Mouse (Mus musculus): Measurements from ENCODE around the gene Nprl3. TPM values are rescaled to one million over a fixed set of nuclear protein-coding genes. Genes with fewer than 3 reads are reported as not detected.
A peak's percentile ranks its signal among the peaks of the same experiment; 100 is the strongest.
"Not testable (repeated sequence)": the region's sequence is repeated elsewhere in the genome, so short reads cannot be mapped to it uniquely, and the experiment has no call there.

Gene Nprl3
- polyA plus RNA-seq, 1 experiment from 2014 or later, result 46.9 TPM

GRCm38 (mm10) chr11:32219287-32219686, 48.2 kb downstream of the Nprl3 start:
- no peak for ATAC-seq (ENCODE audit: low FRiP score, low read depth)
- H3K4me3 ChIP-seq, result no peak overlapping the region
- no peak overlapping the region for H3K9ac ChIP-seq
- H3K27ac ChIP-seq, result no peak overlapping the region
- peak overlapping the region; percentile 91; the same call in 1 of the 2 replicates for H3K4me2 ChIP-seq (replicated peaks)
- peaks cover 4% of the 10 kb centered on the region for H3K36me3 ChIP-seq
- 93% methylated on average over 10 of the region's 10 CpGs for WGBS
- H3K9me3 ChIP-seq, result no peaks in the 10 kb centered on the region
- H3K27me3 ChIP-seq (replicated peaks), result peaks cover 10% of the 10 kb centered on the region
- peaks cover 42% of the 10 kb centered on the region for H3K4me1 ChIP-seq

GRCm38 (mm10) chr11:32218501-32219050, 48.9 kb downstream of the Nprl3 start:
- Histone ChIP-seq H3K4me1 (peaks cover 42% of the 10 kb centered on the region), H3K27ac (no peak overlapping the region), H3K27me3 (replicated peaks) (peaks cover 10% of the 10 kb centered on the region), H3K36me3 (peaks cover 11% of the 10 kb centered on the region), H3K4me2 (replicated peaks) (no peak overlapping the region), H3K9ac (no peak overlapping the region), H3K4me3 (no peak overlapping the region), H3K9me3 (no peaks in the 10 kb centered on the region)
- no peak for ATAC-seq (ENCODE audit: low FRiP score, low read depth)
- 54% methylated on average over 6 of the region's 6 CpGs for WGBS

DNA sequence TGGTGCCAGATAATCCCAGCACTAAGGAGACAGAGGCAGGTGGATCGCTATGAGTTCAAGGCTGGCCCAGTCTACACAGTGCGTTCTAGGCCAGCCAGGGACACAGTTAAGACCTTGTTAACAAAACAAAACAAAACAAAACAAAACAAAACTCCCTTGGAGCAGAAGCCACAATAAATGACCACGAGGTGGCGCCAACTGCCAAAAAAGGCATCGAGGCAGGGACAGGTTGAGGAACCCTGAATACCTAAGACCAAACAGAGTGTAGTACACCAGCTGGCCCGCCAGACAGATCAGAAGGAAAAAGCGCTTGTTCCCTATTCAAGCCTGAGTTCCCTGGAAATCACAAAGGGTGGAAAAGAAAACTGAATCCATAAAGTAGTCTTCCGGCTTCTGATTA, 50.7 kb downstream of the Nprl3 start:
- Histone ChIP-seq H3K9ac (no peak overlapping the region), H3K27ac (no peak overlapping the region), H3K27me3 (replicated peaks) (no peaks in the 10 kb centered on the region), H3K4me3 (no peak overlapping the region), H3K9me3 (no peaks in the 10 kb centered on the region), H3K36me3 (peaks cover 28% of the 10 kb centered on the region), H3K4me1 (peaks cover 30% of the 10 kb centered on the region), H3K4me2 (replicated peaks) (no peak overlapping the region)
- no peak for ATAC-seq (ENCODE audit: low FRiP score, low read depth)
- WGBS, result 28% methylated on average over 8 of the region's 8 CpGs

GRCm38 (mm10) chr11:32215372-32216162, 51.9 kb downstream of the Nprl3 start:
- peaks cover 17% of the 10 kb centered on the region for H3K4me1 ChIP-seq
- no peaks in the 10 kb centered on the region for H3K9me3 ChIP-seq
- H3K36me3 ChIP-seq, result peaks cover 35% of the 10 kb centered on the region
- H3K4me2 ChIP-seq (replicated peaks), result no peak overlapping the region
- H3K4me3 ChIP-seq, result no peak overlapping the region
- H3K27me3 ChIP-seq (replicated peaks), result no peaks in the 10 kb centered on the region
- 93% methylated on average over 18 of the region's 18 CpGs for WGBS
- H3K9ac ChIP-seq, result 0 out of 2 replicates have a peak overlapping the region, but pooled peaks have one; percentile 18
- H3K27ac ChIP-seq, result no peak overlapping the region
- no peak for ATAC-seq (ENCODE audit: low FRiP score, low read depth)

DNA sequence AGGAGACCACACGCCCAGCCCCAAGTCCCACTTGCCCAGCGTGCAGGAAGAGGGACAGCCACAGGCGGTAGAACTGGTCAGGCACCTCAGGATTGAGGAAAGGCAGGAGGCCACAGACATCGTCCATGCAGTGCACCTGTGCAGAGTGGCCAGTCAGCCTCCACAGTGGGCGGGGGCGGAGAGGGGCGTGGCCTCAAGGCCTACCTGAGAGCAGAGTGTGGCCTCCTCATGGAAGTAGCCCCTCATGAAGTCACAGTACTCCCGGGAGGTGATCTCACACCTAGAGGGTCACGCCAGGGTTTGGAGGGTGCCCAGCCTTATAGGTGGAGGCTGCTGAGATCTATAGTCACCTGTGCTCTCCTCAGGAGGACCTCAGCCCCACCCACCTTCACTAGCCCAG, 56.9 kb downstream of the Nprl3 start:
- H3K36me3 ChIP-seq, result peaks cover 68% of the 10 kb centered on the region
- no peak overlapping the region for H3K9ac ChIP-seq
- H3K4me1 ChIP-seq, result peaks cover 9% of the 10 kb centered on the region
- 89% methylated on average over 9 of the region's 9 CpGs for WGBS
- H3K27me3 ChIP-seq (replicated peaks), result no peaks in the 10 kb centered on the region
- no peak for ATAC-seq (ENCODE audit: low FRiP score, low read depth)
- H3K9me3 ChIP-seq, result no peaks in the 10 kb centered on the region
- H3K4me2 ChIP-seq (replicated peaks), result no peak overlapping the region
- no peak overlapping the region for H3K4me3 ChIP-seq
- no peak overlapping the region for H3K27ac ChIP-seq

DNA sequence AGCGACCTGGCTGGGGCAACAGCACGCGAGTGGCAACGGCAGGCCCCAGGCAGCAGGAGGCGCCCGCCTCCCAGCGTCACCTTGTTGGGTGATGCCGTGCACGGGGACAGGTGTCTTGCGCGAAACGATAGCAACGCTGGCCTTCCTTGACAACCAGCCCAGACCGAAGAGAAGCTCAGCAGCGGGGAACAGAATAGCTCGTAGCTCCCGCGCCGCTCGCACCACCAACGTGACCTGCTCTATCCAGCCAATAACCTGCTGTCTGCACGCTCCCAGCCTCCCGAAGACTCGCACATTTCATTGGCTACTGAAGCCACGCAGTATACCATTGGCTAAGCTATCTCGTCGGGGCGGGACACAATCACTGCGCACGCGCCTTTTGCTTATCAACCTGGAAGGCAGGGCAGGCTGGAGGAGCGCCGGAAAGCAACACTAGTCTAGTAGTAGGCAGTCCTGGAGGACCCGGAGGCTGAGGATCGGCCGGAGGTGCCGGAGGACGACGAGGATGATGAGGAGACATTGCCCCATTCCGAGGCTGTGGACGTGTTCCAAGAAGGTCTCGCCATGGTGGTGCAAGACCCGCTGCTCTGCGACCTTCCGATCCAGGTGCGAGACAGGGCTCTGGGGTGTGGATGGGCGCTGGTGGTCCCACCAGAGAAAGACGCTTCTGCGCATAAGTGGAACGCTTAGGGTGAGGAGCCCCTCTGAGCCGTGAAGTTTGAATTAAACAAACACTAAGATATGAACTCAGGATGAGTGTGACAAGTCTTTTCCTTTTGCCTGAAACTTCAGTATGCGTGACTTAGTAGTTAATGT, 62.2 kb downstream of the Nprl3 start, which contains the start of gene Snrnp25:
Snrnp25 (plus strand) TSS at position 358 of the 816 bp plus-strand sequence.
- H3K27ac ChIP-seq, result no peak within 1 kb of the TSS
- peak within 1 kb of the TSS; percentile 65 for H3K9ac ChIP-seq
- no peaks in the 10 kb centered on the region for H3K27me3 ChIP-seq (replicated peaks)
- peak within 1 kb of the TSS; percentile 61 for H3K4me3 ChIP-seq
- peaks cover 17% of the 10 kb centered on the region for H3K4me1 ChIP-seq
- H3K9me3 ChIP-seq, result no peaks in the 10 kb centered on the region
- under 1% methylated on average over 52 of the region's 52 CpGs for WGBS
- ATAC-seq (ENCODE audit: low FRiP score, low read depth), result peak; percentile 100
- peaks cover 29% of the 10 kb centered on the region for H3K36me3 ChIP-seq
- peak within 1 kb of the TSS; percentile 80 for H3K4me2 ChIP-seq (replicated peaks)

DNA sequence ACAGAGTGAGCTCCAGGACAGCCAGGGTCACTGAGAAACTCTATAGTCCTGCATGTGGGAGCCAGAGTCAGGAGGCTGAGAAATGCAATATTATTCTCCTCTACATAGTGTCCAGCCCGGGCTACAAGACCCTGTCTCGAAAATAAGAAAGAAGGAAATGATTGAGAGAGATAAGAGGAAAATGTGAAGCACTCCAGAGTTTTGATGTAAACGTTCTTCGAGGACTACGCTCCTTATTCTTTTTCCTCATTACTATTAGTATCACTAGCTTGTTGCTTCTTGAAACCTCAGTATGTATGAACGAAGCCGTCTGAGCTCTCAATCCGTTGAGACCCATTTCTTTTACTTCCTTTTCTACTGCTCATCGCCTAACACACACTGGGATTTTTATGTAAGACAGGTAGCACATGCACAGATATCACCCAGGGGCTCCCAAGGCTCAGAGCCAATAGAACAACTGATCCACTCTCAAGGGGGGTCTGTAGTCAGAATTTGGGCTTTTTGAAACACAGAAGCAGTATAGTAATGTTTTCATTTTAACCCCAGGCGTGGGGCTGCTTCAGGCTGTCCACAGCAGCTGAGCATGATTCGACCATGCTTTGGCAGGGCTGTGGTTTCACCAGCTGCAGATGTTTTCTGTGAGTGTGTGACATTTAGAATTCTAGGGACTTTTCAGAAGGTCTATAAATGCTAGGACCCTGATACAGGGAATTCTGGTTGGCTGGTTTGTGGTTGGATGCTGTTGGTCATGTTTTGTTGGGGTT, 65.4 kb downstream of the Nprl3 start:
- WGBS, result 83% methylated on average over 11 of the region's 11 CpGs

GRCm38 (mm10) chr11:32200992-32201391, 66.5 kb downstream of the Nprl3 start:
- H3K4me2 ChIP-seq (replicated peaks); H3K9ac ChIP-seq; H3K27me3 ChIP-seq (replicated peaks); H3K4me3 ChIP-seq; H3K27ac ChIP-seq; ATAC-seq (ENCODE audit: low FRiP score, low read depth); H3K9me3 ChIP-seq; H3K36me3 ChIP-seq: not testable (repeated sequence)
- 58% methylated on average over 1 of the region's 1 CpGs for WGBS
- H3K4me1 ChIP-seq, result peaks cover 12% of the 10 kb centered on the region

More for the DNA sequence above, 65.4 kb downstream of the Nprl3 start:
- Histone ChIP-seq H3K4me1 (peaks cover 17% of the 10 kb centered on the region), H3K9me3 (no peaks in the 10 kb centered on the region), H3K4me2 (replicated peaks) (no peak overlapping the region), H3K4me3 (no peak overlapping the region), H3K9ac (no peak overlapping the region), H3K27me3 (replicated peaks) (no peaks in the 10 kb centered on the region), H3K27ac (no peak overlapping the region), H3K36me3 (no peaks in the 10 kb centered on the region)
- no peak for ATAC-seq (ENCODE audit: low FRiP score, low read depth)

- Histone ChIP-seq H3K27ac (no peak within 1 kb of the TSS), H3K9me3 (no peaks in the 10 kb centered on the region), H3K27me3 (replicated peaks) (no peaks in the 10 kb centered on the region), H3K9ac (no peak within 1 kb of the TSS), H3K4me1 (peaks cover 6% of the 10 kb centered on the region), H3K36me3 (no peaks in the 10 kb centered on the region), H3K4me3 (no peak within 1 kb of the TSS), H3K4me2 (replicated peaks) (no peak within 1 kb of the TSS)
- ATAC-seq (ENCODE audit: low FRiP score, low read depth), result no peak
- 78% methylated on average over 10 of the region's 10 CpGs for WGBS
These were observed 67.4 kb downstream of the Nprl3 start, which contains the start of gene Il9r for GRCm38 (mm10) chr11:32200075-32200601. Gene Il9r, minus strand, starts transcription at chr11:32200279.

DNA sequence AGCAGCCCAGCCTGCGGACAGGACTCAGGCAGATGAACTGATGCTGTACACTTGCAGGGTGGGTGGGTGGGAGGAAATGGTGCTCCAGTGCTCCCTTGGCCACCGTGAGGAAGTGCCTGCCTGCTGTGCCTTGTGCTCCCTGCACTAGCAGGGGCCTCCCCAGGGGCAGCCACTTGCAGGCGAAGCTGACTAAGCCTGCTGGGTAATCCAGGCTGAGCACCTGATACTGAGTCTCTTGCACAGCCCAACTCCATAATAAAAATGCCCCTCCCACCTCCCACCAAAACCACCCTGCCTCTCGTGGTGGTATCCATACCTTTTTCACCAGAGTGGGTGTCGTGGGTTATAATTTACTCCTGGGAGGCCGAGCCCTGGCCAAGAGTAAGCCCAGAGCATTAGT, 68.3 kb downstream of the Nprl3 start:
- no peaks in the 10 kb centered on the region for H3K9me3 ChIP-seq
- H3K27ac ChIP-seq, result no peak overlapping the region
- no peaks in the 10 kb centered on the region for H3K27me3 ChIP-seq (replicated peaks)
- no peak overlapping the region for H3K4me3 ChIP-seq
- H3K36me3 ChIP-seq, result no peaks in the 10 kb centered on the region
- no peaks in the 10 kb centered on the region for H3K4me1 ChIP-seq
- ATAC-seq (ENCODE audit: low FRiP score, low read depth), result no peak
- H3K9ac ChIP-seq, result no peak overlapping the region
- no peak overlapping the region for H3K4me2 ChIP-seq (replicated peaks)
- 53% methylated on average over 6 of the region's 6 CpGs for WGBS

DNA sequence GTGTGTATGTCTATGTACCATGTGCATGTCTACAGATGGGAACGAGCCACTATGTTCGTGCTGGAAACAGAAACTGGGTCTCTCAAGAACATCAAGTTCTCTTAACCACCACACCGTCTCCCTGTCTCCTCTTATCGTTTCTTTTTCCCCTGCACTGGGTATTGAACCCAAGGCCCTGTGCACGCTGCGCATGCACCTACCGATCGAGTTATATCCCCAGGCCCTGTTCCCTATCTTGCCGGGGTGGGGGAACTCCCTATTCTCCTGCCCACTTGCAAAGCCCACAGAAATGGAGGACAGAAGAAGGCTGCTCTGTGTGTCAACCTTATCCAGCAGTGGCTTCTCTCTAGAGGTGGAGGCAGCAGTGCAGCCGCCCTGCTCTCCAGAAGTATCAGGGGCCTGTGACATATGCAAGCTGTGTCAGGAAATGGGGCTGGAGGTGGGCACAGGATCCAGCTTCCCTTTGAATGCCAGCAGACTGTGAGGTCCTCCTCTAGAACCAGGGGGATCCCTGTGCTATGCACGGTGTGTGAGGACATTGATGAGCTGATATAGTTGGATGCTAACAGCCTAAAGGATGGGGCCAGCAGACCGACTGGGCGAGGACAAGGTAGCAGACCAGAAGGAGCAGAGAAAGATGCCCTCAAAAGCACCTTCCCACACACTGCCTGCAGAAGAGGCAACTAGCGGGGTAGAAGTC, 69.1 kb downstream of the Nprl3 start:
- no peak overlapping the region for H3K9ac ChIP-seq
- WGBS, result 78% methylated on average over 14 of the region's 14 CpGs
- no peaks in the 10 kb centered on the region for H3K9me3 ChIP-seq
- no peak overlapping the region for H3K4me2 ChIP-seq (replicated peaks)
- no peak overlapping the region for H3K27ac ChIP-seq
- H3K4me3 ChIP-seq, result no peak overlapping the region
- no peaks in the 10 kb centered on the region for H3K4me1 ChIP-seq
- H3K36me3 ChIP-seq, result no peaks in the 10 kb centered on the region
- no peaks in the 10 kb centered on the region for H3K27me3 ChIP-seq (replicated peaks)
- ATAC-seq (ENCODE audit: low FRiP score, low read depth), result no peak
